Mouse (Mus musculus) heart, embryonic 11.5 days (tissue): ENCODE measurements at regions not wholly inside any gene's neighbourhood (a gene's known extent, or its start where the extent isn't known, plus 50 kb on each side); places are given as distances from the start of the nearest gene placed in this dataset.
"Not testable (repeated sequence)": the region's sequence is repeated elsewhere in the genome, so short reads cannot be mapped to it uniquely, and the experiment has no call there.

Source experiments
- ATAC-seq: fragments of 200-750 bp; cut with Nextera tagmentation; replicated peaks from 2 replicates; pipeline ENCODE4 v1.8.0; 2017; ENCODE audit warnings: moderate library complexity; ENCODE audit not compliant: insufficient number of reproducible peaks, low FRiP score, low TSS enrichment
- H3K27ac ChIP-seq: fragments of 300-500 bp; sonication (generic); 2 replicates; pipeline ENCODE4 v1.5.1; 2014; ENCODE audit warnings: mild to moderate bottlenecking, low read depth, low read length
- H3K27me3 ChIP-seq: fragments of 300-500 bp; sonication (generic); 2 replicates; pipeline ENCODE4 v1.6.1; 2014; ENCODE audit warnings: mild to moderate bottlenecking, low read length, mixed read lengths; ENCODE audit not compliant: control insufficient read depth, insufficient read depth
- H3K36me3 ChIP-seq: fragments of 300-500 bp; sonication (generic); 2 replicates; pipeline ENCODE4 v1.6.1; 2014; ENCODE audit warnings: mild to moderate bottlenecking, low read length, moderate library complexity, mixed read lengths; ENCODE audit not compliant: control insufficient read depth, insufficient read depth
- H3K4me1 ChIP-seq: fragments of 300-500 bp; sonication (generic); 2 replicates; pipeline ENCODE4 v1.6.1; 2014; ENCODE audit warnings: low read length; ENCODE audit not compliant: control insufficient read depth, insufficient read depth
- H3K4me2 ChIP-seq: fragments of 300-500 bp; sonication (generic); 2 replicates; pipeline ENCODE4 v1.6.1; 2014; ENCODE audit warnings: mild to moderate bottlenecking, moderate library complexity
- H3K4me3 ChIP-seq: fragments of 300-500 bp; sonication (generic); 2 replicates; pipeline ENCODE4 v1.5.1; 2014; ENCODE audit warnings: low read depth, low read length
- H3K9ac ChIP-seq: fragments of 300-500 bp; sonication (generic); 2 replicates; pipeline ENCODE4 v1.6.1; 2014; ENCODE audit warnings: mild to moderate bottlenecking, low read depth, low read length, moderate library complexity
- H3K9me3 ChIP-seq: fragments of 300-500 bp; sonication (generic); replicated peaks from 2 replicates; pipeline ENCODE4 v1.6.1; 2016; ENCODE audit warnings: low read length; ENCODE audit not compliant: control insufficient read depth
- WGBS: fragments of 180-500 bp; shearing (Covaris S2); extraction: QIAGEN DNeasy Blood & Tissue Kit; methylation state at CpG from one replicate; pipeline ENCODE4 v1.1.7; 2014; ENCODE audit not compliant: insufficient replicate concordance; 5-methylcytosine and 5-hydroxymethylcytosine counted together

DNA sequence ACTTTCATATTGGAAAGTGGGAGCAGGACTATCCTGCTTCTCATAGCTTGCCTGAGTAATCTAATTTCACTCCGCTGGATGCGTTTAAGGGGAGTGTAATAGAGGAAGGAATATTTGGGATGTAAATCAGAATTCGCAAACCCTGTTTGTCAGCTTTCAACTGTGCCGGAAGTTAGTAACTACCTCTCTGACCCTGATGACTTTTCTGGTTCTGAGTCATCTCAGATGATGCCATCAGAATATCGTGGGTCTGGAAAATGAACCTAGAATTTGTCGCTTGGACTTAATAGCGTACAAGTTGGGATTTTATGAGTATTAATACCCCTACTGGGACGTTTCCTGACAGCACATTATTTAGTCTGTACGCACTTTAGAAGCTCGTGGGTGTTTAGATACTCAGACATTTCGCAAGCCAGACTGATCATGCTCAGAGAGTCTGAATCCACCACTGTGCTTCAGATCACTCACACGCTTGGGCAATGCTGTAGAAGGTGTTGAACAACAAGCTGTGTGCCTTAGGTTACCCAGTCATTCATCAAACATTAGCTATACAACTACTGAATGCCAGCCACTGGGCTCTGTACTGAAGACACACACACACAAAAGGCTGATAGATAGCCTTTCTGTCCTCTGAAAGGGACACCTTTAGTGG lies 131.1 kb downstream of the Phlda1 start:
- no peak for ATAC-seq
- H3K4me2 ChIP-seq, result no peak overlapping the region
- H3K27ac ChIP-seq, result no peak overlapping the region
- no peak overlapping the region for H3K9ac ChIP-seq
- no peaks in the 10 kb centered on the region for H3K9me3 ChIP-seq
- H3K4me3 ChIP-seq, result no peak overlapping the region
- no peaks in the 10 kb centered on the region for H3K27me3 ChIP-seq
- 89% methylated on average over 12 of the region's 12 CpGs for whole genome bisulfite sequencing
- H3K4me1 ChIP-seq, result no peaks in the 10 kb centered on the region
- no peaks in the 10 kb centered on the region for H3K36me3 ChIP-seq

GRCm38 (mm10) chr10:111639866-111640265 lies 133.8 kb downstream of the Phlda1 start:
- 87% methylated on average over 7 of the region's 7 CpGs for WGBS
- no peak overlapping the region for H3K9ac ChIP-seq
- no peak overlapping the region for H3K27ac ChIP-seq
- H3K4me2 ChIP-seq, result no peak overlapping the region
- H3K27me3 ChIP-seq, result no peaks in the 10 kb centered on the region
- H3K4me3 ChIP-seq, result no peak overlapping the region
- H3K4me1 ChIP-seq, result no peaks in the 10 kb centered on the region
- ATAC-seq, result no peak
- no peaks in the 10 kb centered on the region for H3K9me3 ChIP-seq
- H3K36me3 ChIP-seq, result no peaks in the 10 kb centered on the region

GRCm38 (mm10) chr10:111642683-111643082 lies 136.6 kb downstream of the Phlda1 start:
- no peak for ATAC-seq
- no peak overlapping the region for H3K27ac ChIP-seq
- no peak overlapping the region for H3K4me2 ChIP-seq
- no peak overlapping the region for H3K9ac ChIP-seq
- H3K36me3 ChIP-seq, result no peaks in the 10 kb centered on the region
- 70% methylated on average over 2 of the region's 2 CpGs for WGBS
- no peaks in the 10 kb centered on the region for H3K4me1 ChIP-seq
- no peaks in the 10 kb centered on the region for H3K27me3 ChIP-seq
- H3K9me3 ChIP-seq, result no peaks in the 10 kb centered on the region
- H3K4me3 ChIP-seq, result no peak overlapping the region

DNA sequence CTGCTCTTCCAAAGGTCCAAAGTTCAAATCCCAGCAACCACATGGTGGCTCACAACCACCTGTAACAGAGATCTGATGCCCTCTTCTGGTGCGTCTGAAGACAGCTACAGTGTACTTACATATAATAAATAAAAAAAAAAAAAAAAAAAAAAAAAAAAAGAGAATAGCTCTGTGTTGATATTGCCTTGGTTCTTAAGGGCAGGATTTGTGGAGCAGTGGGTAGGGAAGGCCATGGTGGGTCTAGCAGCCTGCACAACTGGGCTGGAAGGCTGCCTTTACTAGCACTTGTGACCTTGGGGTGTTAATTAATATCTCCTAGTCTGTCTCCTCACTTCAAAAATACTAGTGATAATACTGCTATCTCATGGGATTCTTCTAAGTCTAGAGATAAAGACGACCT lies 147.7 kb downstream of the Phlda1 start:
- not testable (repeated sequence) for H3K9me3 ChIP-seq, ATAC-seq, H3K4me1 ChIP-seq, H3K4me3 ChIP-seq, H3K36me3 ChIP-seq, H3K9ac ChIP-seq, H3K27me3 ChIP-seq, H3K27ac ChIP-seq, H3K4me2 ChIP-seq
- WGBS, result 57% methylated on average over 2 of the region's 2 CpGs

- H3K4me1 ChIP-seq, result no peaks in the 10 kb centered on the region
- 76% methylated on average over 22 of the region's 22 CpGs for WGBS
- H3K4me2 ChIP-seq, result no peak overlapping the region
- H3K9ac ChIP-seq, result no peak overlapping the region
- H3K36me3 ChIP-seq, result no peaks in the 10 kb centered on the region
- no peak for ATAC-seq
- no peak overlapping the region for H3K4me3 ChIP-seq
- no peaks in the 10 kb centered on the region for H3K27me3 ChIP-seq
- H3K9me3 ChIP-seq, result no peaks in the 10 kb centered on the region
- H3K27ac ChIP-seq, result no peak overlapping the region
Measured at GRCm38 (mm10) chr10:111654364-111655226, 148.5 kb downstream of the Phlda1 start.

DNA sequence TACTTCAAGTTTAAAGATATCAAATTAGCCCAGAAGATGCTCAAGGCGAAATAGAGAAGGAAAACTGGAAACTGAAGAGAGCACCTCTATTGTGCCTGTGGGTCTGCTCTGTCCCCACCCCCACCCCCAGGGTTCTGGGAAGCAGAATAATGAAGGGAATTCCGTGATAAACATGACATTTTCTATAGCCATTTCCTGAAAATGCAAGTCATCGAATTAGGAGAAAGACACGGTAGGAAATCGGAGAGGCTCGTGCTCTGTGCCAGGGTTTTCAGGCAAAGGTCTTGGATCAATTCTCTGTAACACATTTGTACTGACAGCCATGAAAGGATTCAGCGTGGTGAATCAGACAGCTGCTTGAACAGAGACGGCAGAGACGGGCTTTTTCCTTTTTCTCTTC lies 152.7 kb downstream of the Phlda1 start:
- ATAC-seq, result no peak
- Histone ChIP-seq H3K4me1 (no peaks in the 10 kb centered on the region), H3K36me3 (no peaks in the 10 kb centered on the region), H3K4me3 (no peak overlapping the region), H3K4me2 (no peak overlapping the region), H3K27ac (no peak overlapping the region), H3K9ac (no peak overlapping the region), H3K27me3 (no peaks in the 10 kb centered on the region), H3K9me3 (no peaks in the 10 kb centered on the region)
- WGBS, result 63% methylated on average over 9 of the region's 9 CpGs

- Histone ChIP-seq H3K4me3 (no peak overlapping the region), H3K36me3 (no peaks in the 10 kb centered on the region), H3K9me3 (no peaks in the 10 kb centered on the region), H3K9ac (no peak overlapping the region), H3K4me1 (peaks cover 5% of the 10 kb centered on the region; the same call in 1 of the 2 replicates), H3K27me3 (no peaks in the 10 kb centered on the region), H3K27ac (no peak overlapping the region), H3K4me2 (no peak overlapping the region)
- no peak for ATAC-seq
- 74% methylated on average over 1 of the region's 1 CpGs for WGBS
Measured at GRCm38 (mm10) chr10:111662665-111663064, 156.6 kb downstream of the Phlda1 start.

DNA sequence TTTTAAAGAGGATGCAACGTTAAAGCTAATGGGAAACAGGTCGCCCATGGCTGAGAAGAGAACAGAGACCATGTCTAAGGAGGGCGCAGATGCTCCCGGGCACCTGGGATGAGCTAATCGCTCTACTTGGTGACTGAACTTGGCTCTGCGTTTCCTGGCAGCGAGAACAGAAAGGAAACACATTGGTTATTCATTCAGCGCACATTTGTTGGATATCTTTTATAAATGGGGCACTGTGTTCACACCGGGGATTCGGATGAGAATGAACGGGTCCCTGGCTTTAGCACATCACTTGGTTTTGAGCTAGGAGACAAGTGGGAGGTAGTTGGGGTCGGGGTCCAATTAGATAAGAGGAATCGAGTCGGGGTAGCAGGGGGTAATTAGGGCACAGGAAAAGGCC lies 159.7 kb downstream of the Phlda1 start:
- WGBS, result 78% methylated on average over 14 of the region's 14 CpGs
- H3K9ac ChIP-seq, result no peak overlapping the region
- no peaks in the 10 kb centered on the region for H3K9me3 ChIP-seq
- no peak overlapping the region for H3K4me3 ChIP-seq
- no peaks in the 10 kb centered on the region for H3K36me3 ChIP-seq
- no peak overlapping the region for H3K4me2 ChIP-seq
- peaks cover 5% of the 10 kb centered on the region; the same call in 1 of the 2 replicates for H3K4me1 ChIP-seq
- H3K27me3 ChIP-seq, result no peaks in the 10 kb centered on the region
- ATAC-seq, result no peak
- no peak overlapping the region for H3K27ac ChIP-seq
